Mouse (Mus musculus) hematopoietic stem cell, adult 5-6 weeks (primary cell): ENCODE data around the gene Amotl2. TPM values are rescaled to one million over a fixed set of nuclear protein-coding genes. Genes with fewer than 3 reads are reported as not detected.
A peak's percentile ranks its signal among the peaks of the same experiment; 100 is the strongest.

Experiments used
- ATAC-seq, 2 experiments: fragments of 125-278 bp in 1 of 2; replicated peaks in 1 of 2; 2 replicates each; pipeline ENCODE4 v1.8.0; 2016 to 2017; ENCODE audit warnings: inconsistent platforms in 2 of 2, mild to moderate bottlenecking in 2 of 2, moderate number of reproducible peaks in 2 of 2, low read depth in 1 of 2, moderate TSS enrichment in 1 of 2; ENCODE audit not compliant: low FRiP score in 2 of 2, poor library complexity in 2 of 2, severe bottlenecking in 2 of 2, insufficient read depth in 1 of 2, low TSS enrichment in 1 of 2
- total RNA-seq: library from RNA; stranded (forward); fragments of 172-1452, 232-1000 nt; gene quantifications from 2 replicates; pipeline ENCODE4 v1.2.3, GENCODE M21; 2017

Gene Amotl2
- total RNA-seq, 1 experiment from 2014 or later: 7.3 TPM

GRCm38 (mm10) chr9:102729093-102729845, 12.8 kb downstream of the Amotl2 start:
- no peak for ATAC-seq

- ATAC-seq: no peak
Measured at GRCm38 (mm10) chr9:102729876-102730413, 13.5 kb downstream of the Amotl2 start.

GRCm38 (mm10) chr9:102731044-102731471, 14.6 kb downstream of the Amotl2 start:
- ATAC-seq: peak; percentile 65 to 72

GRCm38 (mm10) chr9:102731574-102732175, 15.2 kb downstream of the Amotl2 start:
- no peak for ATAC-seq

GRCm38 (mm10) chr9:102732326-102732865, 15.9 kb downstream of the Amotl2 start:
- ATAC-seq: no peak

GRCm38 (mm10) chr9:102733459-102733858, 17.0 kb downstream of the Amotl2 start:
- no peak for ATAC-seq

GRCm38 (mm10) chr9:102733999-102734738, 17.7 kb downstream of the Amotl2 start:
- ATAC-seq: no peak

- no peak for ATAC-seq
Measured at GRCm38 (mm10) chr9:102734739-102735075, 18.2 kb downstream of the Amotl2 start.

GRCm38 (mm10) chr9:102735231-102735630, 18.8 kb downstream of the Amotl2 start:
- ATAC-seq: no peak

- ATAC-seq: peak in 1 of 2 experiments; percentile 37; a peak in 1 of 4 replicates
Measured at GRCm38 (mm10) chr9:102735996-102736395, 19.5 kb downstream of the Amotl2 start.

GRCm38 (mm10) chr9:102737405-102737804, 20.9 kb downstream of the Amotl2 start:
- no peak for ATAC-seq

GRCm38 (mm10) chr9:102746753-102747152, 30.3 kb downstream of the Amotl2 start:
- peak in 1 of 2 experiments; percentile 39; a peak in 1 of 4 replicates for ATAC-seq

- ATAC-seq: peak in 1 of 2 experiments; percentile 9; a peak in 1 of 4 replicates
Measured at GRCm38 (mm10) chr9:102747902-102748301, 31.4 kb downstream of the Amotl2 start.

- no peak for ATAC-seq
Measured at GRCm38 (mm10) chr9:102749216-102749615, 32.7 kb downstream of the Amotl2 start.

- ATAC-seq: no peak
Measured at GRCm38 (mm10) chr9:102751632-102752303, 35.3 kb downstream of the Amotl2 start.

GRCm38 (mm10) chr9:102753299-102753698, 36.8 kb downstream of the Amotl2 start:
- no peak for ATAC-seq

GRCm38 (mm10) chr9:102755161-102755560, 38.7 kb downstream of the Amotl2 start:
- ATAC-seq: no peak
